Mouse (Mus musculus) limb, embryonic 14.5 days (tissue): Measurements from ENCODE around the gene Gm266. TPM values are rescaled to one million over a fixed set of nuclear protein-coding genes. Genes with fewer than 3 reads are reported as not detected.

Experiments used
- ATAC-seq: fragments of 200-750 bp; cut with Nextera tagmentation; 2 replicates; pipeline ENCODE4 v1.8.0; 2017; ENCODE audit warnings: low read depth, moderate number of reproducible peaks, moderate TSS enrichment; ENCODE audit not compliant: low FRiP score
- DNase-seq: peaks from one replicate; pipeline ENCODE4 v3.0.0-alpha.2; 2015; ENCODE audit warnings: low spot score
- H3K27ac ChIP-seq: fragments of 300-500 bp; sonication (generic); replicated peaks from 2 replicates; pipeline ENCODE4 v1.5.1; 2014; ENCODE audit warnings: low read depth, mild to moderate bottlenecking, low read length, moderate library complexity, mixed read lengths
- H3K27me3 ChIP-seq: fragments of 300-500 bp; sonication (generic); 2 replicates; pipeline ENCODE4 v1.6.1; 2014; ENCODE audit warnings: low read length, mixed read lengths; ENCODE audit not compliant: control insufficient read depth, insufficient read depth
- H3K36me3 ChIP-seq: fragments of 300-500 bp; sonication (generic); 2 replicates; pipeline ENCODE4 v1.6.1; 2014; ENCODE audit warnings: mild to moderate bottlenecking, low read length, moderate library complexity, mixed read lengths; ENCODE audit not compliant: control insufficient read depth, insufficient read depth
- H3K4me1 ChIP-seq: fragments of 300-500 bp; sonication (generic); 2 replicates; pipeline ENCODE4 v1.6.1; 2014; ENCODE audit warnings: antibody characterized with exemption, low read length, mixed read lengths; ENCODE audit not compliant: control insufficient read depth, insufficient read depth
- H3K4me2 ChIP-seq: fragments of 300-500 bp; sonication (generic); replicated peaks from 2 replicates; pipeline ENCODE4 v1.6.1; 2014; ENCODE audit warnings: low read depth, mild to moderate bottlenecking, low read length, moderate library complexity; ENCODE audit not compliant: severe bottlenecking
- H3K4me3 ChIP-seq: fragments of 300-500 bp; sonication (generic); replicated peaks from 2 replicates; pipeline ENCODE4 v1.5.1; 2014; ENCODE audit warnings: low read length
- H3K9ac ChIP-seq: fragments of 300-500 bp; sonication (generic); 2 replicates; pipeline ENCODE4 v1.6.1; 2014; ENCODE audit warnings: mild to moderate bottlenecking, low read depth, low read length, moderate library complexity; ENCODE audit not compliant: severe bottlenecking
- H3K9me3 ChIP-seq: fragments of 300-500 bp; sonication (generic); 2 replicates; pipeline ENCODE4 v1.6.1; 2016; ENCODE audit warnings: low read length; ENCODE audit not compliant: control insufficient read depth
- POLR2A ChIP-seq: fragments of 200-500 bp; IDR thresholded peaks from 2 replicates; pipeline ENCODE4 v1.8.0; 2012; ENCODE audit warnings: inconsistent platforms, mild to moderate bottlenecking, moderate library complexity, borderline replicate concordance; ENCODE audit not compliant: insufficient read depth, insufficient read length; ENCODE audit errors: extremely low read depth
- WGBS: fragments of 180-500 bp; shearing (Covaris S2); extraction: QIAGEN DNeasy Blood & Tissue Kit; methylation state at CpG from one replicate; pipeline ENCODE4 v1.1.7; 2014; 5-methylcytosine and 5-hydroxymethylcytosine counted together
- polyA plus RNA-seq, 2 experiments: library from polyadenylated mRNA; depleted of rRNA in 1 of 2; stranded (reverse) in 1 of 2; unstranded in 1 of 2; fragments of >200 nt; fragmentation: Nextera tagmentation in 1 of 2; extraction: Ambion mirVana in 1 of 2; gene quantifications; 2 replicates each; pipeline versions ENCODE4 v1.2.1 to v1.2.3; 2012 to 2014

Gm266 gene
- polyA plus RNA-seq, 2 experiments = 14.7 to 14.8 TPM

DNA sequence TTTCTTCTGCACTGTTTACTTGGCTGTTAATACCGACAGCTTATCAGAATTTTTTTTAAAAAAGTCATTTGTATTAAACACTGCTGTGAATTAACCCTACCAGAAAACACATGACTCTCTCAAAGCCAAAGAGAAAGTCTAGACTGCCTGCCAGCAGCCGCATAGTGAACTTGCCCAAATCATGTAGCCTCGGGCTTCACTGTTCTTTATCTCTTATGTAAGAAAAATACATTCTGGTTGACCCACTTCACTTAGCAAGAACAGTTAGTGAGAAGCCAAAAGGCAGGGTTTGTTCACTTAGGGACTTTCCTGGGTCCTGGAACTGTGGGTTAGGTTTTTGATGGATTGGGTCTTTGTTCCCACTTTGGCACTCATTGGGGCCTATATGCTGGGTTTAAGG lies 13.9 kb downstream of the Gm266 start:
- 87% methylated on average over 3 of the region's 3 CpGs for WGBS

DNA sequence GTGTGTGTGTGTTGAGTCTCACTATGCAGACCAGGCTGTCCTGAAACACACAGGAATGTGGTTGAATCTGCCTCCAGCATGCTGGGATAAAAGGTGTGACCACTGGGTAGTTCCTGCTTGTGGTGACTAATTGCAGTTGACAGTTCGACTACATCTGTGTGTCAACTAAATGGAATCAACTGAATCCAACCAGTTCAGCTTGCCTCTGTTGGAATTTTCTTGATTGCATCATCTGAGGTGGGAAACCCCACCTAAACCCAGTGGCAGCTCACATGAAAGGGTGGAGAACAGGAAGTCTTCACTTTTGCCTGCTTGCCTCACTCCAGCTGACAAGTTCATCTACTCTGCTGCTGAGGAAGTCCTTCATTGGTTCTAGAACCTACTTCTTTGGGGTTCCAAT lies 14.5 kb downstream of the Gm266 start:
- Histone ChIP-seq H3K9ac (no peak overlapping the region), H3K9me3 (no peaks in the 10 kb centered on the region), H3K36me3 (no peaks in the 10 kb centered on the region), H3K4me3 (no peak overlapping the region), H3K27ac (no peak overlapping the region), H3K27me3 (no peaks in the 10 kb centered on the region), H3K4me1 (no peaks in the 10 kb centered on the region; the same call in 1 of the 2 replicates), H3K4me2 (no peak overlapping the region)
- no peak for TF ChIP-seq POLR2A
- WGBS = 55% methylated on average over 1 of the region's 1 CpGs
- DNase-seq (no peak), ATAC-seq (no peak)

More for the DNA sequence above, 13.9 kb downstream of the Gm266 start:
- H3K4me2 ChIP-seq = no peak overlapping the region
- H3K9me3 ChIP-seq = no peaks in the 10 kb centered on the region
- TF ChIP-seq POLR2A = no peak
- no peaks in the 10 kb centered on the region for H3K36me3 ChIP-seq
- H3K4me1 ChIP-seq = no peaks in the 10 kb centered on the region; the same call in 1 of the 2 replicates
- no peak overlapping the region for H3K4me3 ChIP-seq
- no peak for DNase-seq
- ATAC-seq = no peak
- no peaks in the 10 kb centered on the region for H3K27me3 ChIP-seq
- no peak overlapping the region for H3K27ac ChIP-seq
- H3K9ac ChIP-seq = no peak overlapping the region

DNA sequence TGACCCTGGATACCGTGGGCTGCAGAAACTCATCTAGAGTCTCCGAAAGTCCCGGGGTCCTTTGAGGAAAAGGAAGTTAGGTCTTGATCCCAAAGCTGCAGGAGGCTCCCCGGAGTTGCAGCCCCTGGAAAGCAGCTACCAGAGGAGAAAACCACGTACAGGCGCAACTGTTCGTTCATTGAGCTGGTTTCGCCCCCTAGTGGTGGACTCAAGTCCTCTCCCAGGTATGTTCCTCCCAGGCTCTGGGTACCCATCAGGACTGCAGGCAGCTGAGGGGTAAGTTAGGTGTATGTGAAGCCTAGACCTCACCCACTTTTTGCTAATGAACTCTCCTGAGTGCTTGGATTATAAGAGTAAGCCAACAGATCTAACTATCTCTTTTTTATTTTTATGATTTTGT lies 16.1 kb downstream of the Gm266 start:
- Histone ChIP-seq H3K9me3 (no peaks in the 10 kb centered on the region), H3K36me3 (no peaks in the 10 kb centered on the region), H3K4me1 (no peaks in the 10 kb centered on the region), H3K27ac (no peak overlapping the region), H3K4me3 (no peak overlapping the region), H3K27me3 (no peaks in the 10 kb centered on the region), H3K9ac (no peak overlapping the region), H3K4me2 (no peak overlapping the region)
- DNase-seq = peak; percentile 85
- ATAC-seq = peak; percentile 37; the same call in 1 of the 2 replicates
- no peak for TF ChIP-seq POLR2A
- 9% methylated on average over 8 of the region's 8 CpGs for WGBS

DNA sequence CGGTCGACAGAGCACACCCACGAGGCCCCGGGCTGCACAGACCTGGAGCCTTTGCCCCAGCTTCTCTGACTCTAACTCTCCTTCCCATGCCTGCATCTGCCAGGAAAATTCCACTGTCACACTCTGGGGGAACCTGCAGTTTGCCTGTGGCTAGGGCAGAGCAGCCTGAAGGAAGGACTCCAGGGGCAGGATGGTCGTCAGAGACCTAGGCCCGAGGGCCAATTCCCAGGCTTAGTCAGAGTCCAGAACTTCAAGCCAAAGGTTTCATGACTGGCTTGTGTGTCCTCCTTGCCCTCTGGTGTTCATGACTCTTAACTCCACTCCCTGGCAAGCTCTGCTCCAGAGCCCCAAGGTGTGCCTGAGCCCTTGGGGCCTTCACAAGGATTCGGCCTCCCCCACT lies 17.4 kb downstream of the Gm266 start:
- DNase-seq (no peak), ATAC-seq (no peak)
- WGBS = 74% methylated on average over 7 of the region's 7 CpGs
- H3K9ac ChIP-seq = no peak overlapping the region
- TF ChIP-seq POLR2A = no peak
- no peak overlapping the region for H3K4me3 ChIP-seq
- no peaks in the 10 kb centered on the region for H3K36me3 ChIP-seq
- no peak overlapping the region for H3K27ac ChIP-seq
- no peaks in the 10 kb centered on the region for H3K27me3 ChIP-seq
- no peaks in the 10 kb centered on the region for H3K4me1 ChIP-seq
- no peak overlapping the region for H3K4me2 ChIP-seq
- no peaks in the 10 kb centered on the region for H3K9me3 ChIP-seq

DNA sequence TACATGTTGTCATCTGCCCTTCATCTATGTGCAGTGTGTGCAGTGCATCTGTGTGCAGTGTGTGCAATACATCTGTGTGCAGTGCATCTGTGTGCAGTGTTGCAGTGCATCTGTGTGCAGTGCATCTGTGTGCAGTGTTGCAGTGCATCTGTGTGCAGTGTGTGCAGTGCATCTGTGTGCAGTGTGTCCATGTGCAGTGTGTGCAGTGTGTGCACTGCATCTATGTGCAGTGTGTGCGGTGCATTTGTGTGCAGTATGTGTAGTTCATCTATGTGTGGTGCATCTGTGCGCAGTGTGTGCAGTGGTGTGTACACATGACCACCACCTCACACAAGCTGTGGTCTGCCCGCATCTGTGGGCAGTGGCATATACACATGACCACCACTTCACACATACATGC lies 19.3 kb downstream of the Gm266 start:
- WGBS = 90% methylated on average over 3 of the region's 3 CpGs
- no peaks in the 10 kb centered on the region for H3K9me3 ChIP-seq
- no peaks in the 10 kb centered on the region for H3K27me3 ChIP-seq
- H3K4me3 ChIP-seq = no peak overlapping the region
- no peaks in the 10 kb centered on the region for H3K4me1 ChIP-seq
- no peak overlapping the region for H3K4me2 ChIP-seq
- no peak for TF ChIP-seq POLR2A
- H3K27ac ChIP-seq = no peak overlapping the region
- H3K9ac ChIP-seq = no peak overlapping the region
- no peak for ATAC-seq
- H3K36me3 ChIP-seq = no peaks in the 10 kb centered on the region
- no peak for DNase-seq

DNA sequence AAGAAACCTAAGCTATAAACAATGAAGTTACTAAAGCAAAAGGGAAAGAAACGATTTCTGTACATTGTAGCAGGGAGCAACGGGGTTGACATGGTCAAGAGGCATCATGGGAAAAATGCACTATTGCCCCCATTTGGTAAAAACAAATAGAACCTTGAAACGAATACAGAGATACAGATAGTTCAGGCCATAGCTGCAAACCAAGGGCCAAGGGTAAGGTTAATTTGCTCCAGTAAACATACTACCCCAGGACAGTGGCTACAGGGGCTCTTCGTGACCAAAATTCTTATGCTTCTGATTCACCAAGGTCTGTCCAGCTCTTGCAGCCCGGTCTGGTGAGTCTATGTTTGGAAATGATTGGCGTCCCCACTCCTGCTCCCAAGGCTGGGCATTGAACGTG lies 22.1 kb downstream of the Gm266 start:
- Histone ChIP-seq H3K4me3 (no peak overlapping the region), H3K4me1 (no peaks in the 10 kb centered on the region), H3K36me3 (no peaks in the 10 kb centered on the region), H3K9ac (no peak overlapping the region), H3K27me3 (no peaks in the 10 kb centered on the region), H3K27ac (no peak overlapping the region), H3K9me3 (no peaks in the 10 kb centered on the region), H3K4me2 (no peak overlapping the region)
- DNase-seq = no peak
- no peak for ATAC-seq
- no peak for TF ChIP-seq POLR2A
- WGBS = 77% methylated on average over 7 of the region's 7 CpGs
